Mouse (Mus musculus) heart, embryonic 11.5 days (tissue): ENCODE results near the gene Grhl1. TPM values are rescaled to one million over a fixed set of nuclear protein-coding genes. Genes with fewer than 3 reads are reported as not detected.

Source experiments
- ATAC-seq: fragments of 200-750 bp; cut with Nextera tagmentation; replicated peaks from 2 replicates; pipeline ENCODE4 v1.8.0; 2017; ENCODE audit warnings: moderate library complexity; ENCODE audit not compliant: insufficient number of reproducible peaks, low FRiP score, low TSS enrichment
- H3K27ac ChIP-seq: fragments of 300-500 bp; sonication (generic); 2 replicates; pipeline ENCODE4 v1.5.1; 2014; ENCODE audit warnings: mild to moderate bottlenecking, low read depth, low read length
- H3K27me3 ChIP-seq: fragments of 300-500 bp; sonication (generic); 2 replicates; pipeline ENCODE4 v1.6.1; 2014; ENCODE audit warnings: mild to moderate bottlenecking, low read length, mixed read lengths; ENCODE audit not compliant: control insufficient read depth, insufficient read depth
- H3K36me3 ChIP-seq: fragments of 300-500 bp; sonication (generic); 2 replicates; pipeline ENCODE4 v1.6.1; 2014; ENCODE audit warnings: mild to moderate bottlenecking, low read length, moderate library complexity, mixed read lengths; ENCODE audit not compliant: control insufficient read depth, insufficient read depth
- H3K4me1 ChIP-seq: fragments of 300-500 bp; sonication (generic); 2 replicates; pipeline ENCODE4 v1.6.1; 2014; ENCODE audit warnings: low read length; ENCODE audit not compliant: control insufficient read depth, insufficient read depth
- H3K4me2 ChIP-seq: fragments of 300-500 bp; sonication (generic); 2 replicates; pipeline ENCODE4 v1.6.1; 2014; ENCODE audit warnings: mild to moderate bottlenecking, moderate library complexity
- H3K4me3 ChIP-seq: fragments of 300-500 bp; sonication (generic); 2 replicates; pipeline ENCODE4 v1.5.1; 2014; ENCODE audit warnings: low read depth, low read length
- H3K9ac ChIP-seq: fragments of 300-500 bp; sonication (generic); 2 replicates; pipeline ENCODE4 v1.6.1; 2014; ENCODE audit warnings: mild to moderate bottlenecking, low read depth, low read length, moderate library complexity
- H3K9me3 ChIP-seq: fragments of 300-500 bp; sonication (generic); replicated peaks from 2 replicates; pipeline ENCODE4 v1.6.1; 2016; ENCODE audit warnings: low read length; ENCODE audit not compliant: control insufficient read depth
- WGBS: fragments of 180-500 bp; shearing (Covaris S2); extraction: QIAGEN DNeasy Blood & Tissue Kit; methylation state at CpG from one replicate; pipeline ENCODE4 v1.1.7; 2014; ENCODE audit not compliant: insufficient replicate concordance; 5-methylcytosine and 5-hydroxymethylcytosine counted together
- polyA plus RNA-seq: library from polyadenylated mRNA; unstranded; fragments of >200 nt; fragmentation: Nextera tagmentation; extraction: Ambion mirVana; gene quantifications from 2 replicates; pipeline ENCODE4 v1.2.1, GENCODE M21; 2014

Gene Grhl1
- polyA plus RNA-seq, 1 experiment from 2014 or later: 3.3 TPM

DNA sequence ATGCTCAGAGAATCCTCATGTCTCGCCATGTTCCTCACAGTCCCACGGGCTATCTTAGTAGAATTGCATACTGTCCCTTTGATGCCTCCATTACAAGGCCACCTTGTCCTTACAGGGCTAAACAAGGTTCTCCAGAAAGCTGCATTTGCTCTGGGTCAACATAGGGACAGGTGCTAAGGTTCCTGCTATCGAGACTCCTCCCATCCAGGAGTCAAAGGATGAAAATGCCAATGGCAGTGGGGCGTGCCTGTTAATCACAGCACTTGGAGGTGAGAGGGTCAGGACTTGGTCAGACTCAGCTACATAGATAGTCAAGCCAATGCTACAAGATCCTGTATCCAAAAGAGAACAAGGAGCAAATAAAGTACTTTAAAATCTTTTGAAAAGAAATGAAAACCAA, 47.4 kb downstream of the Grhl1 start:
- Histone ChIP-seq H3K9ac (no peak overlapping the region), H3K4me2 (no peak overlapping the region), H3K9me3 (no peaks in the 10 kb centered on the region), H3K27ac (no peak overlapping the region), H3K27me3 (no peaks in the 10 kb centered on the region), H3K4me3 (no peak overlapping the region), H3K36me3 (no peaks in the 10 kb centered on the region; the same call in 1 of the 2 replicates), H3K4me1 (peaks cover 6% of the 10 kb centered on the region; the same call in 1 of the 2 replicates)
- ATAC-seq: no peak
- 70% methylated on average over 4 of the region's 4 CpGs for WGBS

DNA sequence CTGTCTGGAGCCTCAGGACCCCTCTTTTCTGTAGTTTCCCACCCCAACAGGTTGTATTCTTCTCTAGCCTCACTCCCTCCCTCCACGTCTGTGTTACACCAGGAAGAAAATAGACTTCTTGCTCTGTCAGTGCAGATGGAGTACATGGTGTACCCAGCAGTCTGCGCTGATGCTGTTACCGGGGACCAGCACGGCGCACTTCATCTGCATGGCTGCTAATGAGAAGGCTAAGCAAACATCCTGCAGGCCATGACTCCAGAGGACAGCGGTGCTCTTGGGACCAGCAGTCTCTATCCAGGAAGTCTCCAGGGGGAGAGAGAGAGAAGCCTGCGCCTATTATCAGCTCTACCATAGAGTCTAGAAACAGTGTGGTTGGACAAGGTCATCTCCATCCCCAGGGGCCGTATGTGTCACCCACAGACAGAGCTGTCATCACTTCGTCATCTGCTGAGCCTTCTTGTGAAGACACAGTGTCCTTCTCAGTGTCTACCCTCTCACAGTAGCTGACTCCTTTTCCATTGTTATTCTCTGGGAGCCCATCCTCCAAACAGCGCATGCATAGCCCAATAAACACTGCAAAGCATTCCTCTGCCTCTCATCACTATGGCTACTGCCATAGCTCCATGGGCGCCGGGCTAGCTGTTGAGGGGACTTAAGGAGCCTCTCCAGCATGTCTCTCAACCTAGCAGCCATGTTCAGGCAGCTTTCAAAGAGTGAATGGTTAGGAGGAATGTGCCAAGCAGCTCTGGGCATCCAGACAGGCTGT, 51.6 kb downstream of the Grhl1 start:
- Histone ChIP-seq H3K36me3 (no peaks in the 10 kb centered on the region), H3K4me1 (peaks cover 8% of the 10 kb centered on the region; the same call in 1 of the 2 replicates), H3K4me2 (no peak overlapping the region), H3K9me3 (no peaks in the 10 kb centered on the region), H3K4me3 (no peak overlapping the region), H3K9ac (no peak overlapping the region), H3K27ac (no peak overlapping the region), H3K27me3 (no peaks in the 10 kb centered on the region)
- no peak for ATAC-seq
- 65% methylated on average over 12 of the region's 12 CpGs for WGBS

DNA sequence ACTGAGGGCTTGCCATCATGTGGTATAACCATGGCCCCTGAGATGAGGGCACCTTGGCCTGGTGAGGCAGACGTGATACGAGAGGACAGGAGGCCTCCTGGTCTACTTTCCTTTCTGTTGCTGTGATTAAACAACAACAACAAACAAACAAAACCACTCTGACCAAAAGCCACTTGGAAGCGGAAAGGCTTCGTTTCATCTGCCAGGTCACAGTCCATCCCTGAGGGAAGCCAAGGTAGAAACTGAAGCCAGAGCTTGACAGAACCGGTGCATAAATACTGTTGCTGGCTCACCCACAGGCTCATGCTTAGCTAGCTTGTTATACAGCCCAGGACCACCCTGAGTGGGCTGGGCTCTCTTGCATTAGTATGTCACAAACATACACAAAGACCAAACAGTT, 54.3 kb downstream of the Grhl1 start:
- peaks cover 8% of the 10 kb centered on the region; the same call in 1 of the 2 replicates for H3K4me1 ChIP-seq
- no peak overlapping the region for H3K4me2 ChIP-seq
- H3K4me3 ChIP-seq: no peak overlapping the region
- ATAC-seq: no peak
- no peaks in the 10 kb centered on the region for H3K9me3 ChIP-seq
- 83% methylated on average over 5 of the region's 5 CpGs for WGBS
- H3K9ac ChIP-seq: no peak overlapping the region
- no peaks in the 10 kb centered on the region for H3K36me3 ChIP-seq
- H3K27ac ChIP-seq: no peak overlapping the region
- no peaks in the 10 kb centered on the region for H3K27me3 ChIP-seq

DNA sequence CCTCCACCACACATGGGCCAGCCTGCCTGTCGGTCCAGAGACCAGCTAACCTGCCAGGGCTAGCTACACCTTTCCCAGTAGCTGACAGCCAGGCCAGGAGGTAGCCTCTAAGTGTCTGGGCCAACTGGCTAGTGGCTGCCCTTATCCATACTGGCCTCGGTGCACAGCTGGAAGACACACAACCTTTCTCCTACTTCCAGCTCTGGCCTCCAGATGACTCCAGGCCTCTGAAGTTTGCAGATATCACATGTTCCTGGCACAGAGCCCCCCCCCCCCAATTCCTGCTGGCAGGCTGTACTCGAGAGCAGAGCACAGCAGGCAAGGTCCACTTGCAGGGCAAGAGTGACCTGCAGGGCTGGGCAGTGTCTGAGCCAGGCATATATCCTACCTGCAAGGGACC, 55.1 kb downstream of the Grhl1 start:
- no peak overlapping the region for H3K4me2 ChIP-seq
- H3K27me3 ChIP-seq: no peaks in the 10 kb centered on the region
- WGBS: 37% methylated on average over 3 of the region's 3 CpGs
- ATAC-seq: no peak
- no peaks in the 10 kb centered on the region for H3K36me3 ChIP-seq
- peaks cover 8% of the 10 kb centered on the region; the same call in 1 of the 2 replicates for H3K4me1 ChIP-seq
- no peak overlapping the region for H3K27ac ChIP-seq
- no peaks in the 10 kb centered on the region for H3K9me3 ChIP-seq
- no peak overlapping the region for H3K4me3 ChIP-seq
- no peak overlapping the region for H3K9ac ChIP-seq

DNA sequence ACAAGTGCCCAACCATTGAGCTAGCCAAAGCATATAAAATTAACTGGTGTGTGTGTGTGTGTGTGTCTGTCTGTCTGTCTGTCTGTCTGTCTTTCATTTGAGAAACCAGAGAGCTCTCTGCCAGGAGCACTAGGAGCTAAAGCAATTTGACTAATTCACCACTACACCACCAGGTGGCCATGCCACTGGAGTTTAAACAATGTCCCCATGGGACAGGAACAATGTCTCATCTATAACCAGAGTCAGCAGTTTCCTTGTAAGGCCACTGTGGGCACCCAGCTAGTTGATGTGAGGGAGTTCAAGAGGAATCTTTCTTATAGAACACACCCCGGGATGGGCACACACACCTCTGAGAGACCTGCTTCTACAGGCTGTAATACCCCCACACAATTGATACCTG, 58.1 kb downstream of the Grhl1 start:
- Histone ChIP-seq H3K27me3 (no peaks in the 10 kb centered on the region), H3K4me3 (no peak overlapping the region), H3K4me2 (no peak overlapping the region), H3K27ac (no peak overlapping the region), H3K36me3 (no peaks in the 10 kb centered on the region), H3K9me3 (no peaks in the 10 kb centered on the region), H3K4me1 (peaks cover 13% of the 10 kb centered on the region), H3K9ac (no peak overlapping the region)
- ATAC-seq: no peak
- 86% methylated on average over 1 of the region's 1 CpGs for WGBS

DNA sequence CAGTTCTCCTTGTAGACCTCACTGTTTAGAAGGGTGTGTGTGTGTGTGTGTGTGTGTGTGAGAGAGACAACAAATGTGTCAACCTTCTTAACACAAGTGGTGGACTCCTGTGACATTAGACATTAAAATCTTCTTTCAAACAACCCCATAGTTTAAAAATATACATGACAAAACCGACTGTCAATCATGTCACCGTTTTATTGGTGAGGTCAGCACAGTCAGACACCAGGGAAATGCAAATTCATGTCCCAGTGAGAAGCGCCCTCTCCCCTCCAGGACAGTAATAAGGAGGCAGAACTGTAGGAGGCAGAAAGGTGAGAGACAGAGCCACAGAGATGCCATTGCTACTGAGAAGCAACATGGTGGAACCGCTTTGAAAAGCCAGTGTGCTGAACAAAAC, 60.3 kb downstream of the Grhl1 start:
- no peak overlapping the region for H3K4me2 ChIP-seq
- no peak for ATAC-seq
- peaks cover 13% of the 10 kb centered on the region for H3K4me1 ChIP-seq
- no peak overlapping the region for H3K9ac ChIP-seq
- H3K27me3 ChIP-seq: no peaks in the 10 kb centered on the region
- no peak overlapping the region for H3K27ac ChIP-seq
- H3K36me3 ChIP-seq: no peaks in the 10 kb centered on the region
- H3K9me3 ChIP-seq: no peaks in the 10 kb centered on the region
- 63% methylated on average over 4 of the region's 4 CpGs for WGBS
- H3K4me3 ChIP-seq: no peak overlapping the region

DNA sequence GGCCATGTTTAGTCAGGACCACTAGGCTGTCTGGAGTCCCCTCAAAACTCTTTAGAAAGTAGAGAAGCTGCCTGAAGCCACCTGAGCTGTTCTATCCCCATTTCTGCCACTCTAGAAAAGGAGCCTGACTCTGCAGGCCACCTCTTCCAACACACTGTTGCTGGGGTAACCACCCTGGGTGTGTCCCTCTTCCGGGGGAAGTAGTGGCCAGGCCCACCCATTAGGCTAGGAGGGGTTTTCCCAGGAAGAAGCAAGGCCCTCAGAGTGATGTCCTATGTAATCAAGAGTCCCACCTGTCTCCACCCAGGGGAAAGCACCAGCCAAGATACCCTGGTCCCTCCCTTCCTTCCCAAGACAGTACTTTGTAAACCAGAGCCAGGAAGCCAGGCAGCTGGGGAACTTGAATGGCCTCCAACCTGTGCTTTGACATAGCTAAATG, 61.7 kb downstream of the Grhl1 start:
- 80% methylated on average over 1 of the region's 1 CpGs for WGBS
- Histone ChIP-seq H3K4me3 (no peak overlapping the region), H3K27me3 (no peaks in the 10 kb centered on the region), H3K9ac (no peak overlapping the region), H3K36me3 (no peaks in the 10 kb centered on the region), H3K4me1 (peaks cover 13% of the 10 kb centered on the region), H3K9me3 (no peaks in the 10 kb centered on the region), H3K27ac (no peak overlapping the region), H3K4me2 (no peak overlapping the region)
- no peak for ATAC-seq

DNA sequence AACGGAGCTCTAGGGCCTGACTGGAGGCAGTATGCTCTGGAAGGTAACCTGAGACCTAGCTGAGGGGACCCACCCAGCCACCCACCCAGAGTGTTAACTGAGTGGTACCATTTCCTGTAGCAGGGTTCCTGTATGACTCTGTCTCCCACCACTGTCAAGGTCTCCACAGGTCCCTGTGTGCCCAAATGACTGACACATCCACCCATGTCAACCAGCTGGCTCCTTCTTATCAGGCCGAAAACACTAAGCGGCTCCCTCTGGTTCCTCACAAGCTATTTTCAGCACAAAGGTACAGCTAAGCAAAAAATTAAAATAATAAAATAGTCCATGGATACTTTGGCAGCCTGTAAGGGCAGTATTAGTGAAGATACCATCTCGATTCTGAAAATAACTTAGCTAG, 62.1 kb downstream of the Grhl1 start:
- Histone ChIP-seq H3K4me1 (peaks cover 13% of the 10 kb centered on the region), H3K9ac (no peak overlapping the region), H3K4me2 (no peak overlapping the region), H3K4me3 (no peak overlapping the region), H3K27me3 (no peaks in the 10 kb centered on the region), H3K36me3 (no peaks in the 10 kb centered on the region), H3K9me3 (no peaks in the 10 kb centered on the region), H3K27ac (no peak overlapping the region)
- WGBS: 53% methylated on average over 4 of the region's 4 CpGs
- no peak for ATAC-seq

DNA sequence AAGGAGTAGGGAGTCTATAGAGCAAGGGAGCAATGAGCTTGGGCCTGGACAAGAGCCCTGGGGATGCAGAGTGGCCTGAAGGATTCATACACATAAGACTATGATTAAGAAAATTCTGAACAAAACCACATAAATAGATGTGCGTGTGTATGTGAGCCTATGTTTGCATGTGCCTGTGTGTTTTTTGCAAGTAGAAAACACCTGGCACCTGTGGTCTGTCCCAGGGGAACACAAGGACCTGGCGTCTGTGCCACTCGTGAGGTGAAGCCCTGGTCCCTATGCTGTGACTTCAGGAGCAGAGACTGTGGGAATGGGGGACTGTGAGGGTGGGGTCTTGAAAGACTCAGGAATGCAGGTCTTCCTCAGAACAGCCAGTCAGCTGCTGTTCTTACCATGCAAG, 62.6 kb downstream of the Grhl1 start:
- Histone ChIP-seq H3K36me3 (no peaks in the 10 kb centered on the region), H3K9me3 (no peaks in the 10 kb centered on the region), H3K9ac (no peak overlapping the region), H3K27ac (no peak overlapping the region), H3K27me3 (no peaks in the 10 kb centered on the region), H3K4me3 (no peak overlapping the region), H3K4me2 (no peak overlapping the region), H3K4me1 (peaks cover 13% of the 10 kb centered on the region)
- WGBS: 85% methylated on average over 3 of the region's 3 CpGs
- ATAC-seq: no peak
